Mouse (Mus musculus) ES-E14 (cell line): Measurements from ENCODE around the gene Hist1h4a.

ENCODE experiments used
- CHD2 ChIP-seq: IDR thresholded peaks from 2 replicates; pipeline ENCODE4 v1.6.1; 2014; ENCODE audit warnings: mild to moderate bottlenecking, low read depth, low read length, inconsistent platforms
- MAFK ChIP-seq: IDR thresholded peaks from 2 replicates; pipeline ENCODE4 v1.6.1; 2014; ENCODE audit warnings: mild to moderate bottlenecking, low read depth, low read length, inconsistent platforms; ENCODE audit not compliant: insufficient read depth
- ZNF384 ChIP-seq: IDR thresholded peaks from 2 replicates; pipeline ENCODE4 v1.6.1; 2012; ENCODE audit warnings: low read depth, low read length, inconsistent platforms

DNA sequence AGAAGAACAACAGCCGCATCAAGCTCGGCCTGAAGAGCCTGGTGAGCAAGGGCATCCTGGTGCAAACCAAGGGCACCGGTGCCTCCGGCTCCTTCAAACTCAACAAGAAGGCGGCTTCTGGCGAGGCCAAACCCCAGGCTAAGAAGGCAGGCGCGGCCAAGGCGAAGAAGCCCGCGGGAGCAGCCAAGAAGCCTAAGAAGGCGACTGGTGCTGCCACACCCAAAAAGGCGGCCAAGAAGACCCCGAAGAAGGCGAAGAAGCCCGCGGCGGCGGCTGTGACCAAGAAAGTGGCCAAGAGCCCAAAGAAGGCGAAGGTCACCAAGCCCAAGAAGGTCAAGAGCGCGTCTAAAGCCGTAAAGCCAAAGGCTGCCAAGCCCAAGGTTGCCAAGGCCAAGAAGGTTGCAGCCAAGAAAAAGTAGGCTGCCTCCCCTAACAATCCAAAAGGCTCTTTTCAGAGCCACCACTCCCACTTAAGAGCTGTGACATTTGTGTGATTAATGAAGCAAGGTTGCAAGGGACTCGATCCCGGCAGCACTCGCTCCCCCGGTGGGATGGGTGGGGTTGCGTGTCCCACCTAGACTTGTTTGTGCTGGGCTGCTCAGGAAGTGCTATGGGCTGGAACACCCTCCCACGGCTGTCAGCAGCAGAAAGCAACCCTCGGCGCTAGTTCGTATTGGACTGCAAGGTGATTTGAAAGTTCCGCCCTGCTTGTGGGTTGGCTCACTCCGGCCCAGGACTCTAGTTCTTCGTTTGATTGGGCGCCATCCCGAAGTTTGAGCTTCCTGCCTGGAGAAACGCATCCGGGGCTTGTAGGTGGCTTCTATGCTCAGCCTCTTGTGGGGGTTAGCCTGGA is 21.7 kb downstream of the Hist1h4a start:
- no peak for TF ChIP-seq MAFK
- no peak for TF ChIP-seq ZNF384
- TF ChIP-seq CHD2: peak; percentile 29; the same call in 1 of the 2 replicates
